Mouse (Mus musculus) embryonic facial prominence, embryonic 13.5 days (tissue): ENCODE results near the gene Tyro3. TPM values are rescaled to one million over a fixed set of nuclear protein-coding genes. Genes with fewer than 3 reads are reported as not detected.
A peak's percentile ranks its signal among the peaks of the same experiment; 100 is the strongest.

Source experiments
- ATAC-seq: fragments of 200-750 bp; cut with Nextera tagmentation; 2 replicates; pipeline ENCODE4 v1.8.0; 2017; ENCODE audit warnings: low read depth; ENCODE audit not compliant: insufficient number of reproducible peaks, insufficient read depth, low FRiP score, low TSS enrichment
- H3K27ac ChIP-seq: fragments of 300-500 bp; sonication (generic); 2 replicates; pipeline ENCODE4 v1.5.1; 2015; ENCODE audit warnings: moderate library complexity, mild to moderate bottlenecking, inconsistent platforms
- H3K27me3 ChIP-seq: fragments of 300-500 bp; sonication (generic); 2 replicates; pipeline ENCODE4 v1.6.1; 2015; ENCODE audit warnings: mild to moderate bottlenecking, inconsistent platforms
- H3K36me3 ChIP-seq: fragments of 300-500 bp; sonication (generic); 2 replicates; pipeline ENCODE4 v1.6.1; 2015; ENCODE audit warnings: mild to moderate bottlenecking, inconsistent platforms
- H3K4me1 ChIP-seq: fragments of 300-500 bp; sonication (generic); 2 replicates; pipeline ENCODE4 v1.6.1; 2015; ENCODE audit warnings: inconsistent platforms
- H3K4me2 ChIP-seq: fragments of 300-500 bp; sonication (generic); 2 replicates; pipeline ENCODE4 v1.6.1; 2015; ENCODE audit warnings: moderate library complexity, mild to moderate bottlenecking, inconsistent platforms
- H3K4me3 ChIP-seq: fragments of 300-500 bp; sonication (generic); 2 replicates; pipeline ENCODE4 v1.5.1; 2015; ENCODE audit warnings: mild to moderate bottlenecking, inconsistent platforms
- H3K9ac ChIP-seq: fragments of 300-500 bp; sonication (generic); 2 replicates; pipeline ENCODE4 v1.6.1; 2015; ENCODE audit warnings: mild to moderate bottlenecking, inconsistent platforms
- H3K9me3 ChIP-seq: fragments of 300-500 bp; sonication (generic); 2 replicates; pipeline ENCODE4 v1.6.1; 2016; ENCODE audit warnings: inconsistent platforms
- WGBS: fragments of 180-500 bp; shearing (Covaris S2); methylation state at CpG from one replicate; pipeline ENCODE4 v1.1.7; 2015; ENCODE audit warnings: mixed read lengths; 5-methylcytosine and 5-hydroxymethylcytosine counted together
- polyA plus RNA-seq: library from polyadenylated mRNA; unstranded; fragments of >200 nt; fragmentation: Nextera tagmentation; extraction: Ambion mirVana; gene quantifications from 2 replicates; pipeline ENCODE4 v1.2.1, GENCODE M21; 2015

Gene Tyro3
- polyA plus RNA-seq, 1 experiment from 2014 or later = 28.5 TPM

DNA sequence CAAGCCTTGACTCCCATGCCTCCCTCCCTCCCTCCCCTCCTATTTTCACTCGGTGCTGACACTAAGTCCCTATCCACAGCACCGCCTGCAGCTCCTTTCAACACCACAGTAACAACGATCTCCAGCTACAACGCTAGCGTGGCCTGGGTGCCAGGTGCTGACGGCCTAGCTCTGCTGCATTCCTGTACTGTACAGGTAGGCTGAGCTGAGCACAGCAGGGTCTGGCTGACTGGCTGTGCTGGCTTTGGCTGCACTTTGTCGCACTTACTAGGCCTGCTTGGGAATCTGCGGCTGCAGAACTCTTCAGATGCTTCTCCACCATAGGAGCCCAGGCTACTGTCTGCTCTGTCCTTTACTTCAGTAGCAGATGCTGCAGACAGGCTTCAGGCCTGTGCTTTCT, 8.0 kb downstream of the Tyro3 start:
- no peak overlapping the region for H3K4me3 ChIP-seq
- 48% methylated on average over 8 of the region's 8 CpGs for WGBS
- peaks cover 46% of the 10 kb centered on the region for H3K4me1 ChIP-seq
- no peaks in the 10 kb centered on the region for H3K9me3 ChIP-seq
- no peak overlapping the region for H3K4me2 ChIP-seq
- H3K27me3 ChIP-seq = no peaks in the 10 kb centered on the region
- peak overlapping the region; percentile 40; the same call in 1 of the 2 replicates for H3K9ac ChIP-seq
- H3K36me3 ChIP-seq = peaks cover 61% of the 10 kb centered on the region
- H3K27ac ChIP-seq = no peak overlapping the region
- no peak for ATAC-seq

DNA sequence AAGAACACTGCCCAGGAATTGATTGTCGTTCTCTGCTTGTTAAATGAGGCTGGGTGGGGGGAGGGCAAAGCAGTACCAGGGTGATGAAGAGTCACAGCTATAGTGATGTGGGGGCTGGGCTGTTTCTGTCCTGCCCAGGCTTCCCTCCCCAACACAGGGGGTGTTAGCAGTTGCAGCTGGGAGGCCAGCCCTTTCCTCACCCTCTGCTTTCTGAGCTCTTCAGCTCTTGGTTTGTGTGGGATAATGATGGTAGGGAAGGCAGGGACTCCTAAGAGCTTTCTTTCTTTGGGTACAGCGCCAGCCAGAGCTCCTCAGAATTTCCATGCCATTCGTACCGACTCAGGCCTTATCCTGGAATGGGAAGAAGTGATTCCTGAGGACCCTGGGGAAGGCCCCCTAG, 10.9 kb downstream of the Tyro3 start:
- Histone ChIP-seq H3K4me1 (peaks cover 22% of the 10 kb centered on the region), H3K9ac (no peak overlapping the region), H3K27me3 (no peaks in the 10 kb centered on the region), H3K27ac (no peak overlapping the region), H3K36me3 (peaks cover 83% of the 10 kb centered on the region), H3K4me3 (no peak overlapping the region), H3K4me2 (no peak overlapping the region), H3K9me3 (no peaks in the 10 kb centered on the region)
- 16% methylated on average over 4 of the region's 4 CpGs for WGBS
- ATAC-seq = no peak

DNA sequence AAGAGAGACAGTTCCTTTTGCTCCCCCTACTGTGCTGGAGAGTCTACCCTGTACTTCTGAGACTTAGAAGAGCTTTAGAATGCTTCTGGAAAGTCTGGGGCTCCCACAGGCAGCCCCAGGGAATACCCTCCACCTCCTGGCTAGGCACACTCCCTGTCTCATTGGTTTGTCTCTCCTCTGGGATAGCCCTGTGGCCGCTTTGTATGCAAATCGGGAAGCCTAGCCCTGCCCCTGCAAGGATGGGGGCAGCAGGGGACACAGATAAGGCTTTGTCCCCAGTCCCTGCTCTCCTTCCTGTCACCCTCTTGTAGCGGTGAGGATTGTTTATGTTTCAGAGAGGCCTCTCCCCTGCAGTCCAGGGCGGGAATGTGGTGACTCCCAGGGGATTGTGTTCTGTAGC, 11.3 kb downstream of the Tyro3 start:
- Histone ChIP-seq H3K27me3 (no peaks in the 10 kb centered on the region), H3K9ac (no peak overlapping the region), H3K4me1 (peaks cover 17% of the 10 kb centered on the region), H3K9me3 (no peaks in the 10 kb centered on the region), H3K36me3 (peaks cover 84% of the 10 kb centered on the region), H3K4me2 (no peak overlapping the region), H3K27ac (no peak overlapping the region), H3K4me3 (no peak overlapping the region)
- WGBS = 43% methylated on average over 4 of the region's 4 CpGs
- no peak for ATAC-seq

DNA sequence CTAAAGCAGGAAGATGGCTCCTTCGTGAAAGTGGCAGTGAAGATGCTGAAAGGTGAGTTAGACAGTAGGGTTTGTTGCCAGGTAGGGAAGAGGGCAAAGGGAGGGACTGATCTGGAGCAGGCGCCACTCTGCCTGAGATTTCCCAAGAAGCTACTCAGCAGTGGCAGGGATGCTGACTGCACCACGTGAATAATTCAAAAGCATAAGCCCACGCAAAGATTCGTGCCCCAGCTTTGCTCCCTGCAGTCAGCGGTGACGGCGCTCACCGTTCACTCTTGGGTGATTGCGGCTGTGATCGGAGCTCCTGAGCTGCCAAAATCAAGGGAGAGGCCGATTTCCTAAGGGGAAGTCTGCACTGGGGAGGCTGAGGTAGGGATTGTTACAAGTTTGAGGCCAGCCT, 13.4 kb downstream of the Tyro3 start:
- H3K27ac ChIP-seq = no peak overlapping the region
- ATAC-seq = no peak
- H3K9ac ChIP-seq = no peak overlapping the region
- 86% methylated on average over 12 of the region's 12 CpGs for WGBS
- no peak overlapping the region for H3K4me2 ChIP-seq
- H3K36me3 ChIP-seq = peaks cover 88% of the 10 kb centered on the region
- no peak overlapping the region for H3K4me3 ChIP-seq
- H3K9me3 ChIP-seq = no peaks in the 10 kb centered on the region
- H3K4me1 ChIP-seq = 0 out of 2 replicates have a peak, but pooled peaks cover 6% of the 10 kb centered on the region
- H3K27me3 ChIP-seq = no peaks in the 10 kb centered on the region

DNA sequence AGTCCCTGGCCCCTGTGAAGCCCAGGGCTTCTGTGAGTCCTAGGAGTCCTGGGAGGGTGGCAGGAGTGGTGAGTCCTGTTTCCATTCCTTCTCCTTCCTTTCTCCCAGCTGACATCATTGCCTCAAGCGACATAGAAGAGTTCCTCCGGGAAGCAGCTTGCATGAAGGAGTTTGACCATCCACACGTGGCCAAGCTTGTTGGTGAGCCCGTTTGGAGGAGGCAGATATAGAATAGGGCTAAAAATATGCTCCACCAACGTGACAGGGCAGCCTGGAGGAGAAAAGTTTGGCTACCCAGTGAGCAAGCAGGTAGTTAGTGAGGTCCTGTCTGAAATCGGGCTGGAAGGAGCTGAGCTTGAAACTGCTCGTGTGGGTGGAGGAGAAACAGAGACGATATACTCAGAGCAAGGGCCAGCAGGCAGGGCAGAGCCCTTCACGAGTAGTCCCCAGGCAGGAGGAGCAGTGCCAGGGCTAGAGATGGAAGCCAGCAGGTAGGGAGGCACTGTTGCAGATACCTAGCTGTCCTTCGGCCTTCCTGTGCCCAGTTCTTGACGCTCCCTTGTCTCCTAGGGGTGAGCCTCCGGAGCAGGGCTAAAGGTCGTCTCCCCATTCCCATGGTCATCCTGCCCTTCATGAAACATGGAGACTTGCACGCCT, 14.1 kb downstream of the Tyro3 start:
- WGBS = 86% methylated on average over 14 of the region's 14 CpGs
- H3K27ac ChIP-seq = no peak overlapping the region
- H3K4me3 ChIP-seq = no peak overlapping the region
- H3K4me1 ChIP-seq = 0 out of 2 replicates have a peak, but pooled peaks cover 1% of the 10 kb centered on the region
- H3K27me3 ChIP-seq = no peaks in the 10 kb centered on the region
- H3K36me3 ChIP-seq = peaks cover 84% of the 10 kb centered on the region
- no peak overlapping the region for H3K4me2 ChIP-seq
- no peaks in the 10 kb centered on the region for H3K9me3 ChIP-seq
- ATAC-seq = no peak
- no peak overlapping the region for H3K9ac ChIP-seq

DNA sequence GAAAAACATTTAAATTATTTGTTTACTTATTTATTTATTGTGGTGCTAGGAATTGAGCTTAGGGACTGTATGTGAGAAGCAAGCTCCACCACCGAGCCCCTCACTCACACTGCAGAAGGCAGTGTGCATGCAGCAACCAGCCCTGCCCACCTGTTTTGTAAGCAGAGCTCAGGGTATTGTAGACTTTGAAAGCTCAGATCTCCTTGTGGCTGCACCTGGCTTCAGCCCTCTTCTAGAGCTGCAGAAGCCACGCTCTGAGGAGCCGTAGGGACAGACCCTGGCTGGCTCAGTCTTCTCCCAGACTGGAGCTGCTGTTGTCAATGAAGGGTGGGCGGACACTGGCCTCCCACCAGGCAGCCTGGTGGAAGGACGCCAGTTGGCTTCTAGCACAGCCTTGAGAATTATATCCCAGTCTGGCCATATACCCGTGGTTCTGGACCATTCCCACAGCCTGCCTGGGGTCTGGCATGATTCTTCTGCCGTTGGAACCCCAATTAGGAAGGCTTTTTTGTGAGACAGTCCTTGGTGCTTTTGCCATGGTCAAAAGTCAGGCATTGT, 16.9 kb downstream of the Tyro3 start:
- Histone ChIP-seq H3K9ac (0 out of 2 replicates have a peak overlapping the region, but pooled peaks have one; percentile 22), H3K4me3 (no peak overlapping the region), H3K36me3 (peaks cover 74% of the 10 kb centered on the region), H3K4me1 (peaks cover 6% of the 10 kb centered on the region), H3K27me3 (no peaks in the 10 kb centered on the region), H3K9me3 (no peaks in the 10 kb centered on the region), H3K4me2 (no peak overlapping the region), H3K27ac (no peak overlapping the region; the same call in 1 of the 2 replicates)
- 75% methylated on average over 7 of the region's 7 CpGs for WGBS
- no peak for ATAC-seq

DNA sequence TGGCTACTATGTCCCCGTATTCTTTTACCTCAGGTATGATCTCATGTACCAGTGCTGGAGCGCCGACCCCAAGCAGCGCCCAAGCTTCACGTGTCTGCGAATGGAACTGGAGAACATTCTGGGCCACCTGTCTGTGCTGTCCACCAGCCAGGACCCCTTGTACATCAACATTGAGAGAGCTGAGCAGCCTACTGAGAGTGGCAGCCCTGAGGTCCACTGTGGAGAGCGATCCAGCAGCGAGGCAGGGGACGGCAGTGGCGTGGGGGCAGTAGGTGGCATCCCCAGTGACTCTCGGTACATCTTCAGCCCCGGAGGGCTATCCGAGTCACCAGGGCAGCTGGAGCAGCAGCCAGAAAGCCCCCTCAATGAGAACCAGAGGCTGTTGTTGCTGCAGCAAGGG, 19.1 kb downstream of the Tyro3 start:
- no peaks in the 10 kb centered on the region for H3K27me3 ChIP-seq

DNA sequence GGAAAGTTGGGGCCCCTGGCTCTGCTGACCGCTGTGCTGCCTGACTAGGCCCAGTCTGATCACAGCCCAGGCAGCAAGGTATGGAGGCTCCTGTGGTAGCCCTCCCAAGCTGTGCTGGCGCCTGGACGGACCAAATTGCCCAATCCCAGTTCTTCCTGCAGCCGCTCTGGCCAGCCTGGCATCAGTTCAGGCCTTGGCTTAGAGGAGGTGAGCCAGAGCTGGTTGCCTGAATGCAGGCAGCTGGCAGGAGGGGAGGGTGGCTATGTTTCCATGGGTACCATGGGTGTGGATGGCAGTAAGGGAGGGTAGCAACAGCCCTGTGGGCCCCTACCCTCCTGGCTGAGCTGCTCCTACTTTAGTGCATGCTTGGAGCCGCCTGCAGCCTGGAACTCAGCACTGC, 19.5 kb downstream of the Tyro3 start:
- Histone ChIP-seq H3K9me3 (no peaks in the 10 kb centered on the region), H3K4me3 (no peak overlapping the region), H3K36me3 (peaks cover 49% of the 10 kb centered on the region), H3K27me3 (no peaks in the 10 kb centered on the region), H3K27ac (no peak overlapping the region), H3K9ac (no peak overlapping the region), H3K4me2 (no peak overlapping the region), H3K4me1 (peaks cover 6% of the 10 kb centered on the region)
- 85% methylated on average over 5 of the region's 5 CpGs for WGBS
- no peak for ATAC-seq

More for the DNA sequence above, 19.1 kb downstream of the Tyro3 start:
- Histone ChIP-seq H3K9ac (no peak overlapping the region), H3K4me1 (peaks cover 6% of the 10 kb centered on the region), H3K27ac (no peak overlapping the region), H3K36me3 (peaks cover 53% of the 10 kb centered on the region), H3K4me2 (no peak overlapping the region), H3K4me3 (no peak overlapping the region), H3K9me3 (no peaks in the 10 kb centered on the region)
- 93% methylated on average over 13 of the region's 13 CpGs for WGBS
- no peak for ATAC-seq

DNA sequence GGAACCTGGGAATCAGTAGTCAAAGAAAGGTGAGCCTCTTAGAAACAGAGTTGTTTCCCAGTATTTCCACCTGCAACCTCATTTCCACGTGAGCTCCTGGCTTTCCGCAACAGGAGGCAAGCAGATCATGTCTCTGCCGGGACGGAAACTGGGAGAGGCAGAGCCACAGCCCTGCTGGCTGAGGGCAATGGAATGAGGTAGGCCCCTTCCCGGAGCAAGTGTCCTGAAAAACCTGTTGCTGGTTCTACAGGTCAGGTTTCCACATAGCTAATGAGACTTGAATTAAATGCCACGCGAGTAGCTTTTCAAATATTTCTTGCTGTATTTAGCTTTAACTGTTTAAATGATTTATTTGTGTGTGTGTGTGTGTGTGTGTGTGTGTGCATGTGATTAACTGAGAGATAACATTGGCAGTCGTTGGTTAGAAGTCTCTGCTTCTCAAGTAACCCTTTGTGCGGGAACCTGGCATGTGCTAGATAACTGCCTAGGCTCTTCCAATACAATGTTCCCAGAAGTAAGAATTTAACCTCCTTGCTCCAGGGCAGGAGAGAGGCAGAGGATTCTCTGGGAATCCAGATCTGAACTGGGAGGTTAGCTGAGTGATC, 21.2 kb downstream of the Tyro3 start:
- no peak overlapping the region for H3K4me2 ChIP-seq
- no peak overlapping the region for H3K4me3 ChIP-seq
- no peak overlapping the region for H3K9ac ChIP-seq
- H3K27me3 ChIP-seq = no peaks in the 10 kb centered on the region
- H3K9me3 ChIP-seq = no peaks in the 10 kb centered on the region
- 38% methylated on average over 9 of the region's 9 CpGs for WGBS
- H3K4me1 ChIP-seq = peaks cover 6% of the 10 kb centered on the region
- ATAC-seq = no peak
- peak overlapping the region; percentile 48 for H3K27ac ChIP-seq
- peaks cover 32% of the 10 kb centered on the region for H3K36me3 ChIP-seq

DNA sequence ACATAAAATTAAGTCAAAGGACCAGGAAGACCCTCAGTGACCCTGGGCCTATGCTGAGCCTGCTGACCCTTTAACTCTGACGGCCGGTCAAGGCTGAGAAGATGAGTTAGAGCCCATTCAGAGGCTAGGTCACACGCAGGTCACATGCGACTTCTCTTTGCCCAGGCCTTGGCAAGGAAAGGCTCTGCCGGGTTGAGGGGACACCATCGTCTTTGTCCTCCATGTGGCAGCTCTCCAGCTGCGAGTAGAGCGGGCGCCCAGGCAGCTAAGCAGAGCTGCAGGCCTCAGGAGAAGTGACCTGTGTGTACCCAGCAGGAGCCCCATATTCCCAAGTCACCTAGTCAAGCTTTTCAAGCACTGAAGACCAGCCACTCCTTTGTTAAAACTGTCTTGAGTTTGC, 23.6 kb downstream of the Tyro3 start:
- H3K36me3 ChIP-seq = peaks cover 14% of the 10 kb centered on the region
- no peak overlapping the region for H3K4me3 ChIP-seq
- H3K27ac ChIP-seq = no peak overlapping the region
- ATAC-seq = no peak
- H3K9ac ChIP-seq = no peak overlapping the region
- H3K9me3 ChIP-seq = no peaks in the 10 kb centered on the region
- H3K4me2 ChIP-seq = no peak overlapping the region
- H3K4me1 ChIP-seq = peaks cover 6% of the 10 kb centered on the region
- WGBS = 85% methylated on average over 9 of the region's 9 CpGs
- no peaks in the 10 kb centered on the region for H3K27me3 ChIP-seq

DNA sequence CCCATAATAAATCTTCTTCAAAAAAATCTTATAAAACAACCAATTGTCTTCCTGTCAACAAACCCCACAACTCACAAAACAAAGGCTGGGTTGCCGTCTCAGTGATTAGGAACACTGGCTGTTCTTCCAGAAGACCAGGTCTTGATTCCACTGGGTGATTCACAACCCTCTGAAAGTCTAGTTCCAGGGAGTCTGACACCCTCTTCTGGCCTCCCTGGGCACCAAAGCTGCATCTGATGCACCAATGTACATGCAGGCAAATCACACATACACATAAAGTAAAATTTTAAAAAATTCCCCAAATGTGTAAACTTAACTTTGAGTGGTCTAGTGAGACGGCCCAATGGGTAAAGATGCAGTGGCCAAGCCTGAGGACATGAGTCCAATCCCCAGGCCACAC, 33.0 kb downstream of the Tyro3 start:
- no peak for ATAC-seq
- Histone ChIP-seq H3K9me3 (no peaks in the 10 kb centered on the region), H3K9ac (no peak overlapping the region), H3K36me3 (no peaks in the 10 kb centered on the region), H3K4me2 (no peak overlapping the region), H3K27me3 (no peaks in the 10 kb centered on the region), H3K27ac (no peak overlapping the region), H3K4me1 (no peaks in the 10 kb centered on the region), H3K4me3 (no peak overlapping the region)
- WGBS = 77% methylated on average over 2 of the region's 2 CpGs

DNA sequence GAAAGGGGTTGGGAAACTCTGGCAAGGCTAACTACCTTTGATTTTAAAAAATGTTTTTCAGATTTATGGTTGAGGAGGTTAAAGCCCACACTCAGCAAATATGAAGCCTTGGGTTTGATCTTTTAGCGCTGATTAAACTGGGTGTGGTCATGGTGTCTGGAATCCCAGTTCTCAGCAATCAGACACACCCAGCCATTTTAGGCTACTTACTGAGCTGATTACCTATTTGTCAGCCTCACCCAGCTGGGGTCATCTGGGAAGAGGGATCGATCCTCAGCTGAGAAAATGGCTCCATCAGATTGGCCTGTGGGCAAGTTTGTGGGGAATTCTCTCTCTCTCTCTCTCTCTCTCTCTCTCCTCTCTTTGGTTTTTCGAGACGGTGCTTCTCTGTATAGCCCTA, 36.7 kb downstream of the Tyro3 start:
- WGBS = 95% methylated on average over 4 of the region's 4 CpGs
- H3K4me2 ChIP-seq = no peak overlapping the region

More for the DNA sequence above, 36.7 kb downstream of the Tyro3 start:
- Histone ChIP-seq H3K9me3 (no peaks in the 10 kb centered on the region), H3K4me1 (no peaks in the 10 kb centered on the region), H3K27ac (no peak overlapping the region), H3K36me3 (no peaks in the 10 kb centered on the region), H3K4me3 (no peak overlapping the region), H3K27me3 (peaks cover 4% of the 10 kb centered on the region; the same call in 1 of the 2 replicates), H3K9ac (no peak overlapping the region)
- no peak for ATAC-seq
